Mouse (Mus musculus): ENCODE data around the gene Defa33. TPM values are rescaled to one million over a fixed set of nuclear protein-coding genes. Genes with fewer than 3 reads are reported as not detected.

Defa33 gene
- not detected for total RNA-seq (2023)

GRCm38 (mm10) chr8:21391511-21391910, at the start of gene Defa33:
Gene Defa33 (plus strand): TSS chr8:21391811.

GRCm38 (mm10) chr8:21378215-21378614, 13.4 kb upstream of the Defa33 start, which contains the start of gene Defa2:
Gene Defa2 (plus strand): TSS chr8:21378515.

GRCm38 (mm10) chr8:21427111-21427510, 35.5 kb downstream of the Defa33 start, which contains the start of gene Defa36:
Gene Defa36 (plus strand): TSS chr8:21427411.

Other genes starting within 250 kb of the Defa33 start
- not detected for gene Defa22, start 229.5 kb upstream of the Defa33 start, total RNA-seq (2023)
- not detected for gene Defa31, start 200.2 kb upstream of the Defa33 start, total RNA-seq (2023)
- gene Gm15293, start 190.2 kb upstream of the Defa33 start, total RNA-seq (2023), result not detected
- gene Gm15292, start 142.1 kb upstream of the Defa33 start, total RNA-seq (2023), result not detected
- not detected for gene Defa27, start 76.3 kb upstream of the Defa33 start, total RNA-seq (2023)
- not detected for gene Defa29, start 64.8 kb upstream of the Defa33 start, total RNA-seq (2023)
- not detected for gene Defa2, start 13.3 kb upstream of the Defa33 start, total RNA-seq (2023)
- not detected for gene Defa36, start 35.6 kb downstream of the Defa33 start, total RNA-seq (2023)
- not detected for gene Gm7849, start 64.7 kb downstream of the Defa33 start, total RNA-seq (2023)
- gene Defa20, start 117.4 kb downstream of the Defa33 start, total RNA-seq (2023), result not detected
- gene Defa32, start 137.2 kb downstream of the Defa33 start, total RNA-seq (2023), result not detected
- gene Defa37, start 173.6 kb downstream of the Defa33 start, total RNA-seq (2023), result not detected
- not detected for gene Defa28, start 191.2 kb downstream of the Defa33 start, total RNA-seq (2023)
- gene Gm7861, start 202.7 kb downstream of the Defa33 start, total RNA-seq (2023), result not detected
- not detected for gene Defa26, start 226.4 kb downstream of the Defa33 start, total RNA-seq (2023)